Mouse (Mus musculus): Measurements from ENCODE around the gene Cryzl1.

The Cryzl1 gene

DNA sequence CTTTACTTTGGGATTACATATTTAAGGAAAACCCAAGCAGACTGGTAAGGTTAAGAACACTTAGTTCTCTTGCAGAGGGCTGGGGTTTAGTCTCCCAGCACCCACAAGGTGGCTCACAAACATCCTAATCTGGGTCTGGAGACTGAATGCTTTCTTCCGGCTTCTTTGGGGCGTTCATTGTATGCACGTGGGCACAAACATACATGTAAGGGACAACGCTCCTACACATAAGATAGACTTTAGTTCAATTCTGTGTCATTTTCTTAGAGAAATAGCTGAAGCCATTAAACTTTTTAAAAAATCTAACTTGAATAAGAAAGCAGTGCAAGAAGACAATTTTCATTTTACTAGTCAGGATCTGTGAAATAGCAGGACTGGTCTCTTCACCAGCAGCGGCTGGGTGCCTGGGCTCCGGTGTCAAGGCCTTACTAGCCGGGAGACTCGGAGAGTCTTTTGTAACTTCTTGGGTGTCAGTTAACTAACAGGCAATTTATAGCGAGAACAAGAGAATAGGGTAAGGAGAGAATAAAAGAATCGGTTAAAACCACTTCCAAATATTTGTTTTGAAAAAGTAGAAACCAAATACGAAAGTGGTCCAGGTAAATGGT is 82.7 kb downstream of the Cryzl1 start:
- TF ChIP-seq GATA4 (IDR thresholded peaks at IDR 0.05; ENCODE audit: insufficient replicate concordance, low read length), result no peak

DNA sequence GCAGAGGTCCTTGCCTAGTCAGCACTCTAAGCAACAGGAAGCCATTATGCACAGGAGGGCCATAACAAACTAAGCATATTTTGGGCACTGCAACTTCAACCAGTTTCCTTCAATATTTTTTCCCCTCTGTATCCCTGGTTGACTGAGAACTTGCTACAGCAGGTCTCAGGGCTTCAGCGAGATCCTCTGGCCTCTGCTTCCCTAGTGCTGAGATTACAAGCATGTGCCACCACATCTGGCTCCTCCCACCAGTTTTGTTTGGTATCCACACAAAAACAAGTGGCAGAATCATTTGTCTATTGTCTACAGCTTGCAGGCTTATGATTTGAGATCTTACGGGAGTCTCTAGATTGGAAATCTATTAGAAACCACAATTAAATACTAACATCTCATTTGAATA is 83.9 kb downstream of the Cryzl1 start:
- no peak for TF ChIP-seq GATA4 (IDR thresholded peaks at IDR 0.05; ENCODE audit: insufficient replicate concordance, low read length)

DNA sequence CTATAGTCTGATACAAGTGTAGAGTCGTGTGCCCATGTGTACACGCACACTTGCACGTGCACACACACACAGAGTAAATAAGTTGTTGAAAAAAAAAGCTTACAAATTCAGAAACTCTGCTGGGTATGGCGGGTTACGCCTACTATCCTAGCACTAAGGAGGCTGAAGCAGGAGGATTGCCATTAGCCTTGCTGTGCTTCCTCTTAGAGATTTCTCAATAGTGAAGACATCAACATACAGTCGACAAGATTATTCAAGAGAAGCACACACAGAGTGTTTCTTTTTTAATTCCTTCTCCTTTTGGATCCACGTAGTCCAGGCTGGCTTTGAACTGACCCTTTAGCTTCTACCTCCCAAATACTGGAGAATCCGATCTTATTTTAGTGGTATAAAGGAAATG is 88.6 kb downstream of the Cryzl1 start:
- TF ChIP-seq GATA4 (IDR thresholded peaks at IDR 0.05; ENCODE audit: insufficient replicate concordance, low read length), result no peak

DNA sequence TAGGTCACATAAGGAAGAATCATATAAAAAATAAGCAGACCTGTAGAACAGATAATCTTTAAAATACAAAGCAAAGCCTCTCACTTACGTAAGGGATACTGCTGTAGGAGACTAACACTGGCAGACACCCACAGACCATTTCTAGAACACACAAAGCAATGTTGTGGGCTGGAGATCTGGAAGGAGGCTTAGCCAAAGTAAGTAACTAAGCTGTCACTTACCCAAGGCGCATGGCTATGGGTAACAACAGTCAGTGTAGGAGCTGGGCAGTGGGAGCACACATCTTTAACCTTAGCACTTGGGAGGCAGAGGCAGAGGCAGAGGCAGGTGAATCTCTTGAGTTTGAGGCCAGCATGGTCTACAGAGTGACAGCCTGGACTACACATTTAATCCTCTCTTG is 89.1 kb downstream of the Cryzl1 start:
- TF ChIP-seq GATA4 (IDR thresholded peaks at IDR 0.05; ENCODE audit: insufficient replicate concordance, low read length), result no peak

Data from liver, adult (tissue).